Mouse (Mus musculus): ENCODE data around the gene Dohh.

Gene Dohh

GRCm38 (mm10) chr10:81356991-81357844, 27.0 kb upstream of the Dohh start, which contains the start of gene Mfsd12:
Gene Mfsd12, plus strand, starts transcription at chr10:81357491.
- DNase-seq (ENCODE audit: low spot score in 2 of 2) = peak; percentile 81 to 90

DNA sequence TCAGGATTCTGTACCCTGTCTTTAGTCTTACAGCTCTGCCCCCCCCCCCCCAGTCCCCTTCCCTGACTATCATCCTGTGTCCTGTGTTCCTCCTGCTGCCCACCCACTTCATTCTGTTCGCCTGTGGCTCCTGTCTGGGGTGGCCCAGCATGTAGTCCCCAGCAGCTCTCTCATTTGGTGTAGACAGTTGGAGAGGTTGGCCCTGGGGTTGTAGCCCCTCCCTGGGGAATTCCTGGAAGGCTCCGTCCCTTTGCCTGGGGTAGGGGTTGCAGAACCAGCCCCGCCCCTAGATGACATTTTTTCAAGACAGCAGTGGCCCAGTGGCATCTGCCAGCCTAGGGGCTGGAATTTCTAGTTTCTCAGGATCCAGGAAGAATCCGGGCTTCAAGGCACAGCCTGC, 26.0 kb upstream of the Dohh start:
- no peak for DNase-seq (ENCODE audit: low spot score in 2 of 2)

DNA sequence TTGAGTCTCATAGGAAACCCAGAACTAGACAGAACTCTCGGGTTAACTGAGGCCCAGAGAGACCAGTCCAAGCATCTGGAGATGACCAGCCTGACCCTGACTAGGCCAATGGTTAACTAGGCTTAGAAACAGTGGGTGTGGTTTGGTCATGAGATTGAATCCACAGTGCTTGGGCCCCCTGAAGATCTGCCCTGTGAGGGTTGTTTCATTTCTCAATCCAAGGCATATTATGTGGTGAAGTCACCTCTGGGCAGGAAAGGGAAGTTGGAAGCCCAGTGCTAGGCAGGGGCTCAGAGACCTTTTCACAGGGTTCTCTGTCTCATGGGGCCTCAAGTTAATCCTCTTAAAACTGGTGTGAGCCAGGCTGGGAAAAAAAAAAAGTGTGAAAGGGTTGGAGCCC, 25.4 kb upstream of the Dohh start:
- no peak for DNase-seq (ENCODE audit: low spot score in 2 of 2)

GRCm38 (mm10) chr10:81360721-81361120, 23.5 kb upstream of the Dohh start:
- no peak for DNase-seq (ENCODE audit: low spot score in 2 of 2)

DNA sequence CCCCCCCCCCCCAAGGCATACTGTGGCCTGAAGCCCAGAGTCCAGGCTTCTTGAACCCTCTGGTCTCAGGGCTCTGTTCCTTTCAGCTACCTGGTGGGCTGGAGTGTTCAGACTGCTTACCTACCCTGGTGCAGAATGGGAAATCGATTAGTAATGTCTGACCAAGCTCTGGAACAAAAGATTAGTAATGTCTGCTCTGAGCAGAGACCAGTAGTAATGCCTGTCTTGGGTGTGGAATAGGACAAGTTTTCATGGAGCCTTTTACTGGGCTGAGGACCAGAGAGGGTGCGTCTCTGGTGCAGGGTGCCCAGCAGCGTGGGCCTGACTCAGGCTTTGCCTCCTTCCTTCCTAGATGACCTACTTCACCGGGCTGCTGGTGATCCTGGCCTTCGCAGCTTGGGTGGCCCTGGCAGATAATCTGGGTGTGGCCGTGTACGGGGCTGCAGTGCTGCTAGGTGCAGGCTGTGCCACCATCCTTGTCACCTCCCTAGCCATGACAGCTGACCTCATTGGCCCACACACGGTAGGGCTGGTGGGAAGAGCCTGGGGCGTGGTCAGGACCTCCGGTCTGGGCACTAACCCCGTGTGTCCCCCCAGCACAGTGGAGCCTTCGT, 21.8 kb upstream of the Dohh start:
- DNase-seq (ENCODE audit: low spot score in 2 of 2) = no peak

GRCm38 (mm10) chr10:81363436-81364346, 20.5 kb upstream of the Dohh start:
- no peak for DNase-seq (ENCODE audit: low spot score in 2 of 2)

DNA sequence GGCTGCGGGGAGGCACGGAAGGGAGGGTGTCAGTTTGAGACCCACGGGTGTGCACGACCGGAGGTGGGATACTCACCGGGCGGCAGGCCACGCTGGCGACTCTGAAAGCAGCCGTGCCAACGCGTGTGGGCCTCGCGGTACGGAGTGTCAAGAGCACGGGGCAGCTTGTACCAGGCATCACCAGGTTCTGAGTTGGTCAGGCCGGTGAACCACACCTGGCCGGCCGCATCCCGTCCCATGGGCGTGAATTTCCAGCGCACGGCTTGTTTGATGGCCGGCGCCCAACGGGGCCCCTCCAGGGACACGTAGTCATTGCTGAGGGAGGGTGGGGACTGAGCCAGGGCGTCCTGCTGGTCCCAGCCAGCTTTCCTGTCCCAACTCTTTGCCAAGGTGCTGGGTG, 19.6 kb upstream of the Dohh start:
- DNase-seq (ENCODE audit: low spot score in 2 of 2) = no peak

DNA sequence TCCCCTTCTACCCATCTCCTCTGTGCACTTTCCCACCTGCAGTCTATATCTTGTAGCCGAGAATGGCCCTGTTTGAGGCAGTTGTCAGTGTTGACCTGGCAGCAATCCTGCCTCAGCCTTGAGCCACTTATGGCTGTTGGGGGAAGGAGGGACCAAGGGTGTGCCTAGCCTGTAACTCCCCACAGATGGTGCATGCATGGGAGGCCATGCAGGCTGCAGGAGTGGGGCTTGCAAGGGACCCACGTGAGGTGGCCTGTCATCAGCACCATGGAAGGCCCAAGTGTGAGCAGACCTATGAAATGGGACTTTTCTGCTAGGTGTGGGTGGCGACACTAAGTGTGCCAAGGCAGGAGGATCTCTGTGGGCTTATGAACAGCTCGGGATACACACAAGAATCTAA, 19.2 kb upstream of the Dohh start:
- DNase-seq (ENCODE audit: low spot score in 2 of 2) = no peak

GRCm38 (mm10) chr10:81365672-81366476, 18.4 kb upstream of the Dohh start, which contains the start of gene 4930404N11Rik:
Gene 4930404N11Rik, minus strand, starts transcription at chr10:81365816.
- no peak for DNase-seq (ENCODE audit: low spot score in 2 of 2)

DNA sequence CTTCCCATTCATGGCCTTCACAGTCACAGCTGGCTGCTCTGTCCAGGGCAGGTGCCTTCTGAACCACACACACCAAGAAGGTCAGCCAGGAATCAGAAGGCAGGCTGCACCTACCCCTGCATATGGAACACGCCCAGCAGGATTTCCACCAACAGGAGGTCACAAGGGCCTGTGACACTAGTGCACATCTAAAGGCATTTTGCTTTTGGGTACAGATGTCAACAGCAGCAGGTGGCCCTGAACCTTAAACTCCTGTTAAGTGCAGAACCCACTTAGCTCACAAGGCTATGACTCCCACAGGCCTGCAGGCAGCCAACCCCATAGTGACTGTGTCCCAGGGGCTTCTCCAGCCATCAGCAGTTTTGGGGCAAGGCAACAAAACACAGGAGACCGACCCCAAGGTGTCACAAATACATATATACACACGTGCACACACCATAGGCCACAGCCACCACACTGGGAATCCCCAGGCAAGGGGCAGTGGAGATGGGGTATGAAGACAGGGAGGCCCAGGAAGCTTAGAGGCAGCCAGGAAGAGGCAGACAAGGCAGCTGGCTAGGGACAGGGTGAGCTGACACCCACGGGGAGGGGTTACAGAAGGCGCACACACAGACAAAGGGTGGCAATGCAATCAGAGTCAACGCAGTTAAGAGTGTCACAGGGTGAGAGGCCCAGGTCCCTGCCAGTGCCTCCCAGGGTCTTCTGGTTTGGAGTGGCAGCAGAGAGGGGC, 17.6 kb upstream of the Dohh start:
- no peak for DNase-seq (ENCODE audit: low spot score in 2 of 2)

DNA sequence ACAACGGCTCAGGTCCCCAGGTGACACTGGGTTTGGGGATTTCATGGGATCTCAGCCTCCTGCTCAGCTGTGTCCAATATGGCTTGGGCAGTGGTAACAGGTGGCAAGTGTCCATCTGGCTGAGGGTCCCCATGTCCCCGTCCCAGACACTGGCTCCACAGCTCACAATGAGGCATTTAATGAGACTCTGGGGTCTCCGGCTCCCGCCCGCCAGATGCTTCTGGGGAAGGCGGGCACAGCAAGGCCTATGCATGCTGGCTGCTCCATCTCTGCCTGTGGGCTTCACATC, 17.1 kb upstream of the Dohh start:
- no peak for DNase-seq (ENCODE audit: low spot score in 2 of 2)

DNA sequence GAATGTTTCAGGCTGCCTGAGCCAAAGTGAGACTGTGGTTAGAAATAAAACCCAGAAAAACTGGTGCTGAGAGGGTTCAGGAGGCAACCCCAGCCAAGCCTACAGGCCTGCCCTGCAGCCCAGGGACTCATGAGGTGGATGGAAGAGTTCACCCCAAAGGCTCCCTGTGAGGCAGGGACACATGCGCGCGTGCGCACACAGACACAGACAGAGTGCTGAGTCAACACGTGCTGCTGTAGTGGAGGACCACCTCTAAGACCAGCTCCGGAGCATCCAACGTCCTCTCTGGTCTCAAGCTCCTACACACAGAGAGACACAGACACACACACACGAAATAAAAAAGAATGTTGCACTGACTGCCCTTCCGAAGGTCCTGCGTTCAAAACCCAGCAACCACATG, 8.9 kb upstream of the Dohh start:
- no peak for DNase-seq (ENCODE audit: low spot score in 2 of 2)

- no peak for DNase-seq (ENCODE audit: low spot score in 2 of 2)
Measured at GRCm38 (mm10) chr10:81376561-81377361, 7.5 kb upstream of the Dohh start.

- no peak for DNase-seq (ENCODE audit: low spot score in 2 of 2)
Measured at GRCm38 (mm10) chr10:81377362-81377664, 6.9 kb upstream of the Dohh start.

- DNase-seq (ENCODE audit: low spot score in 2 of 2) = no peak
Measured at GRCm38 (mm10) chr10:81377793-81378552, 6.3 kb upstream of the Dohh start, which contains the start of gene Fzr1. Gene Fzr1, minus strand, starts transcription at chr10:81378516.

- DNase-seq (ENCODE audit: low spot score in 2 of 2) = peak; percentile 100
Measured at GRCm38 (mm10) chr10:81378553-81379182, 5.6 kb upstream of the Dohh start.

DNA sequence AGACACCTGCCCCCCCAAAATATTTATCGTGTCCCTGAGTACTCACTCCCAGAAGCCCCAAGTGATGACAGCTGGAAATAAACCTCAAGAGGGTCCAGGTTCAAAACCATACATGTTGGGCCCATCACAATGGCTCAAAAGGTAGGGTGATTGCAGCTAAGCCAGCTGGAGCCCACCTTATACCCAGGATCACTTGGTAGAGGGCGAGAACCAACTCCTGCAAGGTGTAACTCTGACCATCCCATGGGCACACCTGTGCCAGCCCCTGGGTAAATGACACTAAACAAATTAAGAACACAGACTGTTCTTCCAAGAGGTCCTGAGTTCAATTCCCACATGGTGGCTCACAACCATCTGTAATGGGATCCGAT, 5.1 kb upstream of the Dohh start:
- no peak for DNase-seq (ENCODE audit: low spot score in 2 of 2)

DNA sequence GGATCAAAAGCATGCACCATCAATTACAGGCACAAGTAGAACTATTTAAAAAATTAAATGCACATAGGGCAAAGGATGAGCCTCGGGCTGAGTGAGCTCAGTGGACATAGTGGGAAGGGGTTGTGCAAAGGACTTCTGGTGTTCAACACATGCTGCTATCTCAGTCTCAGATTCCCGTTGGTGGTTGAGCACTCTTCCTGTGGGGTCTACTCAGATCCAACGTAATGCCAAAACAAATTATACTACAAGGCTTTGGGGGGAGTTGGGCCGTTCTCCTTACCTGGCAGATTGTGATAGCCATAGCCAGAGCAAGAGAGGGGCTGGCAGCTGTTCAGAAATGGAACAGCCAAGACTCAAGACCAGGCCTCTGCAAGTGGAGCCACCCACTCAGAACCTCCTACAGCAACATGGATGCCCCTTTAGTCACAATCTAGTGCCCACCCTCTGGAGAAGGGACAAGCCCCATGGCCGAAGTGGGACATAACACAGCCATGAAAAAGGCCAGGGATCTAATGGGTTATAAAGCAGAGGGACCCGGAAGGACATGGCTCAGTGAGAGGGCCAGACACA, 4.3 kb upstream of the Dohh start:
- DNase-seq (ENCODE audit: low spot score in 2 of 2) = no peak

GRCm38 (mm10) chr10:81382039-81382438, 2.2 kb upstream of the Dohh start:
- no peak for DNase-seq (ENCODE audit: low spot score in 2 of 2)

Measured in frontal cortex, postnatal 10 days (tissue).